8 mouse cellular contexts compared by ENCODE assay signal in the genomic region with DNA sequence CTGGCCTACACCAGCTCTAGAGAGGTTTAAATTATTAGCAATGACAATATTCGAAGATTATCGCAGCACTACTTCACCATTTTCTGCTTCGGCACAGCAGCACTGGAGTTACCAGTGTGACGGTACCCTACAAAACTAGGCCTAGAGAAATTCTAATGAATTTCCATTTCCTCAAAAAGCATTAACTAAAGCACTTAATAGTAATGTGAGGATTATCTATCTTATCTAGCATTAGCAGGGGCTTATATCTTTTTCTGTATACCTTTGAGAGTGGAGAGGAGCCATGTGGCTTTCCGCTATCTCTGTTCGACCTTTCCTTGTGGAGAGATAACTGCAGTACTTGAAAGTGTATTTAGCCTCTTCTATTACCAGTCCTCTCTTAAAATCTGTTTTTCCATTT. TPM values are rescaled to one million over a fixed set of nuclear protein-coding genes. Genes with fewer than 3 reads are reported as not detected.
DNase-seq lines count a peak whose midpoint lies in the region; ATAC-seq and TF ChIP-seq lines count a peak whose summit lies in the region.

No protein-coding gene starts in this region.

- H3K36me3 ChIP-seq in kidney, embryonic 16.5 days (ENCODE audit: insufficient read depth, low read length): no peaks in the 10 kb centered on the region
- H3K36me3 ChIP-seq in embryonic facial prominence, embryonic 10.5 days (replicated peaks): peaks cover 11% of the 10 kb centered on the region
- no peaks in the 10 kb centered on the region for H3K36me3 ChIP-seq in intestine, embryonic 15.5 days
- no peaks in the 10 kb centered on the region for H3K36me3 ChIP-seq in midbrain, postnatal 0 days (ENCODE audit: insufficient read depth, low read length)

- TF ChIP-seq CTCF in midbrain, postnatal 0 days (IDR thresholded peaks at IDR 0.05): no peak

- peak overlapping the region; percentile 92 for H3K4me3 ChIP-seq in kidney, embryonic 16.5 days (ENCODE audit: low read length)
- H3K4me3 ChIP-seq in embryonic facial prominence, embryonic 10.5 days: peak overlapping the region; percentile 97
- H3K4me3 ChIP-seq in intestine, embryonic 15.5 days (replicated peaks): peak overlapping the region; percentile 99
- H3K4me3 ChIP-seq in midbrain, postnatal 0 days (ENCODE audit: low read depth, low read length): peak overlapping the region; percentile 87

- H3K27me3 ChIP-seq in kidney, embryonic 16.5 days (ENCODE audit: insufficient read depth, low read length): no peaks in the 10 kb centered on the region
- H3K27me3 ChIP-seq in embryonic facial prominence, embryonic 10.5 days (replicated peaks; ENCODE audit: low read depth, poor library complexity, severe bottlenecking): no peaks in the 10 kb centered on the region
- H3K27me3 ChIP-seq in intestine, embryonic 15.5 days (replicated peaks): no peaks in the 10 kb centered on the region
- no peaks in the 10 kb centered on the region for H3K27me3 ChIP-seq in midbrain, postnatal 0 days (ENCODE audit: insufficient read depth, low read length)

- WGBS in kidney, embryonic 16.5 days: 61% methylated on average over 6 of the region's 6 CpGs
- WGBS in embryonic facial prominence, embryonic 10.5 days: 69% methylated on average over 6 of the region's 6 CpGs
- whole genome bisulfite sequencing in intestine, embryonic 15.5 days: 59% methylated on average over 6 of the region's 6 CpGs
- 60% methylated on average over 6 of the region's 6 CpGs for WGBS in midbrain, postnatal 0 days

- peak overlapping the region; percentile 54 for H3K4me2 ChIP-seq in kidney, embryonic 16.5 days (replicated peaks; ENCODE audit: low read depth, low read length)
- peak overlapping the region; percentile 73 for H3K4me2 ChIP-seq in intestine, embryonic 15.5 days (replicated peaks)
- peak overlapping the region; percentile 80 for H3K4me2 ChIP-seq in midbrain, postnatal 0 days (ENCODE audit: low read depth, low read length, poor library complexity, severe bottlenecking)

- no peak overlapping the region for H3K27ac ChIP-seq in kidney, embryonic 16.5 days (ENCODE audit: low read length)
- peak overlapping the region; percentile 99 for H3K27ac ChIP-seq in embryonic facial prominence, embryonic 10.5 days (replicated peaks)
- H3K27ac ChIP-seq in intestine, embryonic 15.5 days: no peak overlapping the region
- H3K27ac ChIP-seq in midbrain, postnatal 0 days (ENCODE audit: low read depth, low read length): no peak overlapping the region

- H3K9me3 ChIP-seq in kidney, embryonic 16.5 days (ENCODE audit: low read length): no peaks in the 10 kb centered on the region
- no peaks in the 10 kb centered on the region for H3K9me3 ChIP-seq in embryonic facial prominence, embryonic 10.5 days
- H3K9me3 ChIP-seq in intestine, embryonic 15.5 days: no peaks in the 10 kb centered on the region
- no peaks in the 10 kb centered on the region for H3K9me3 ChIP-seq in midbrain, postnatal 0 days (ENCODE audit: low read length)

- no peak for ATAC-seq in kidney, embryonic 16.5 days (ENCODE audit: low FRiP score, low TSS enrichment)
- no peak for ATAC-seq in intestine, embryonic 15.5 days
- no peak for ATAC-seq in midbrain, postnatal 0 days (ENCODE audit: low FRiP score)

- DNase-seq in kidney, adult 11 months: no peak
- no peak for DNase-seq in embryonic facial prominence, embryonic 10.5 days (ENCODE audit: low spot score)
- no peak for DNase-seq in midbrain, postnatal 0 days (ENCODE audit: low spot score)
- DNase-seq in urinary bladder, postnatal 36 days (ENCODE audit: low spot score in 2 of 2): no peak
- DNase-seq in spleen, postnatal 36 days (ENCODE audit: low spot score in 2 of 2): no peak
- no peak for DNase-seq in spleen, postnatal 4 days (ENCODE audit: low spot score in 2 of 2)

- H3K4me1 ChIP-seq in kidney, embryonic 16.5 days (ENCODE audit: insufficient read depth, low read length): peaks cover 14% of the 10 kb centered on the region
- H3K4me1 ChIP-seq in embryonic facial prominence, embryonic 10.5 days: peaks cover 27% of the 10 kb centered on the region
- peaks cover 5% of the 10 kb centered on the region; the same call in 1 of the 2 replicates for H3K4me1 ChIP-seq in intestine, embryonic 15.5 days (replicated peaks)
- no peaks in the 10 kb centered on the region for H3K4me1 ChIP-seq in midbrain, postnatal 0 days (ENCODE audit: insufficient read depth, low read length)

- H3K9ac ChIP-seq in kidney, embryonic 16.5 days (replicated peaks; ENCODE audit: low read length): peak overlapping the region; percentile 95
- H3K9ac ChIP-seq in intestine, embryonic 15.5 days: peak overlapping the region; percentile 99; the same call in 1 of the 2 replicates
- peak overlapping the region; percentile 78 for H3K9ac ChIP-seq in midbrain, postnatal 0 days (replicated peaks; ENCODE audit: low read length, poor library complexity, severe bottlenecking)

RNA-seq across cellular contexts. Expression of gene Crlf3, which starts 1.0 kb away (rescaled TPM):
- 39.0 and 39.5 TPM in 2 replicates for polyA plus RNA-seq in kidney, embryonic 16.5 days (2015; fragmentation: Nextera tagmentation; extraction: Ambion mirVana)
- polyA plus RNA-seq in embryonic facial prominence, embryonic 10.5 days (2016; fragmentation: Nextera tagmentation; extraction: Ambion mirVana): 47.8 and 49.6 TPM in 2 replicates
- polyA plus RNA-seq in intestine, embryonic 15.5 days (2015; fragmentation: Nextera tagmentation; extraction: Ambion mirVana): 26.4 and 31.7 TPM in 2 replicates
- total RNA-seq in midbrain, postnatal 0 days (2014; rRNA removed): 9.7 and 10.0 TPM in 2 replicates
- polyA plus RNA-seq in midbrain, postnatal 0 days (2015; fragmentation: Nextera tagmentation; extraction: Ambion mirVana): 8.7 and 9.7 TPM in 2 replicates

RNA-seq across cellular contexts. Expression of gene Atad5, which starts 9.4 kb away (rescaled TPM):
- 8.3 and 10.5 TPM in 2 replicates for polyA plus RNA-seq in kidney, embryonic 16.5 days (2015; fragmentation: Nextera tagmentation; extraction: Ambion mirVana)
- polyA plus RNA-seq in embryonic facial prominence, embryonic 10.5 days (2016; fragmentation: Nextera tagmentation; extraction: Ambion mirVana): 18.9 and 20.3 TPM in 2 replicates
- polyA plus RNA-seq in intestine, embryonic 15.5 days (2015; fragmentation: Nextera tagmentation; extraction: Ambion mirVana): 7.3 and 8.9 TPM in 2 replicates
- 5.6 and 8.0 TPM in 2 replicates for total RNA-seq in midbrain, postnatal 0 days (2014; rRNA removed)
- polyA plus RNA-seq in midbrain, postnatal 0 days (2015; fragmentation: Nextera tagmentation; extraction: Ambion mirVana): 3.1 and 3.3 TPM in 2 replicates
